Mouse (Mus musculus) spleen, adult 2 months (tissue): ENCODE data around the gene Klc1. TPM values are rescaled to one million over a fixed set of nuclear protein-coding genes. Genes with fewer than 3 reads are reported as not detected.
A peak's percentile ranks its signal among the peaks of the same experiment; 100 is the strongest.

ENCODE experiments used
- DNase-seq, 2 experiments: peaks; one replicate each; pipeline versions ENCODE4 v3.0.0 to v3.0.0-alpha.2; 2012 to 2021; ENCODE audit warnings: low spot score in 2 of 2, low read depth in 1 of 2
- H3K27ac ChIP-seq: fragments of 200-500 bp; 2 replicates; pipeline ENCODE4 v1.5.1; 2012; ENCODE audit warnings: low read length, inconsistent platforms; ENCODE audit not compliant: insufficient read depth
- H3K27me3 ChIP-seq: fragments of 200-500 bp; 2 replicates; pipeline ENCODE4 v1.6.1; 2012; ENCODE audit warnings: mild to moderate bottlenecking, moderate library complexity, low read length, inconsistent platforms; ENCODE audit not compliant: control insufficient read depth, insufficient read depth
- H3K36me3 ChIP-seq: fragments of 200-500 bp; 2 replicates; pipeline ENCODE4 v1.6.1; 2012; ENCODE audit warnings: mild to moderate bottlenecking, low read length, inconsistent platforms; ENCODE audit not compliant: control insufficient read depth, insufficient read depth
- H3K4me1 ChIP-seq: fragments of 200-500 bp; 2 replicates; pipeline ENCODE4 v1.6.1; 2011; ENCODE audit warnings: inconsistent platforms; ENCODE audit not compliant: control insufficient read depth, insufficient read depth, insufficient read length
- H3K4me3 ChIP-seq: fragments of 200-500 bp; 2 replicates; pipeline ENCODE4 v1.5.1; 2011; ENCODE audit warnings: mild to moderate bottlenecking, inconsistent platforms; ENCODE audit not compliant: insufficient read depth, insufficient read length; ENCODE audit errors: extremely low read depth
- CTCF ChIP-seq: fragments of 200-500 bp; IDR thresholded peaks from 2 replicates; pipeline ENCODE4 v1.5.1; 2011; ENCODE audit warnings: mild to moderate bottlenecking, inconsistent platforms; ENCODE audit not compliant: insufficient read depth, insufficient read length, insufficient replicate concordance; ENCODE audit errors: extremely low read depth
- POLR2A ChIP-seq: fragments of 200-500 bp; IDR thresholded peaks from 2 replicates; pipeline ENCODE4 v1.6.1; 2011; ENCODE audit warnings: low read depth, low read length, inconsistent platforms
- WGBS: fragments of 180-500 bp; shearing (Covaris S2); methylation state at CpG from one replicate; pipeline ENCODE4 v1.1.7; 2018; 5-methylcytosine and 5-hydroxymethylcytosine counted together
- polyA plus RNA-seq: library from polyadenylated mRNA; depleted of rRNA; stranded (reverse); fragments of >200 nt; gene quantifications from 2 replicates; pipeline ENCODE4 v1.2.3, GENCODE M21; 2012

The Klc1 gene
- polyA plus RNA-seq, 1 experiment = 43.5 TPM

GRCm38 (mm10) chr12:111809762-111810161 lies 51.1 kb downstream of the Klc1 start:
- Histone ChIP-seq H3K4me3 (no peak overlapping the region), H3K4me1 (peaks cover 7% of the 10 kb centered on the region; the same call in 1 of the 2 replicates), H3K27me3 (no peaks in the 10 kb centered on the region; the same call in 1 of the 2 replicates), H3K27ac (no peak overlapping the region), H3K36me3 (peaks cover 3% of the 10 kb centered on the region)
- TF ChIP-seq POLR2A = no peak
- TF ChIP-seq CTCF = no peak
- 7% methylated on average over 9 of the region's 9 CpGs for WGBS
- peak in 1 of 2 experiments; percentile 30 for DNase-seq

- H3K4me3 ChIP-seq = no peak overlapping the region
- H3K4me1 ChIP-seq = peaks cover 10% of the 10 kb centered on the region; the same call in 1 of the 2 replicates
- TF ChIP-seq POLR2A (no peak), CTCF (no peak)
- no peak overlapping the region for H3K27ac ChIP-seq
- H3K27me3 ChIP-seq = no peaks in the 10 kb centered on the region
- H3K36me3 ChIP-seq = peaks cover 2% of the 10 kb centered on the region
- no peak for DNase-seq
- WGBS = 90% methylated on average over 13 of the region's 13 CpGs
These were observed 53.4 kb downstream of the Klc1 start for GRCm38 (mm10) chr12:111812075-111812474.

- Histone ChIP-seq H3K27ac (no peak overlapping the region), H3K4me1 (peaks cover 10% of the 10 kb centered on the region; the same call in 1 of the 2 replicates), H3K27me3 (no peaks in the 10 kb centered on the region), H3K36me3 (peaks cover 2% of the 10 kb centered on the region), H3K4me3 (no peak overlapping the region)
- 78% methylated on average over 12 of the region's 12 CpGs for WGBS
- TF ChIP-seq POLR2A = no peak
- TF ChIP-seq CTCF = no peak
- no peak for DNase-seq
These were observed 54.0 kb downstream of the Klc1 start for GRCm38 (mm10) chr12:111812611-111813010.

GRCm38 (mm10) chr12:111813111-111813765 lies 54.6 kb downstream of the Klc1 start:
- Histone ChIP-seq H3K27me3 (no peaks in the 10 kb centered on the region), H3K4me1 (peaks cover 10% of the 10 kb centered on the region; the same call in 1 of the 2 replicates), H3K27ac (no peak overlapping the region), H3K36me3 (no peaks in the 10 kb centered on the region), H3K4me3 (peak overlapping the region; percentile 76)
- WGBS = 6% methylated on average over 27 of the region's 27 CpGs
- TF ChIP-seq CTCF = no peak
- TF ChIP-seq POLR2A = no peak
- DNase-seq = no peak

- peak within 1 kb of the TSS; percentile 92 for H3K4me3 ChIP-seq
- WGBS = under 1% methylated on average over 87 of the region's 87 CpGs
- H3K36me3 ChIP-seq = no peaks in the 10 kb centered on the region
- peaks cover 10% of the 10 kb centered on the region; the same call in 1 of the 2 replicates for H3K4me1 ChIP-seq
- no peaks in the 10 kb centered on the region for H3K27me3 ChIP-seq
- TF ChIP-seq CTCF (no peak), POLR2A (peak; percentile 41)
- peak; percentile 97 to 98 for DNase-seq
- peak within 1 kb of the TSS; percentile 66 for H3K27ac ChIP-seq
These were observed 55.3 kb downstream of the Klc1 start, which contains the start of the genes Xrcc3 and Zfyve21 for GRCm38 (mm10) chr12:111813766-111814617. Xrcc3 (minus strand) TSS chr12:111813873. Zfyve21 (plus strand) TSS chr12:111814170.

GRCm38 (mm10) chr12:111814769-111815762 lies 56.4 kb downstream of the Klc1 start:
- no peak overlapping the region for H3K27ac ChIP-seq
- DNase-seq = no peak
- H3K36me3 ChIP-seq = no peaks in the 10 kb centered on the region
- WGBS = 40% methylated on average over 19 of the region's 19 CpGs
- H3K4me1 ChIP-seq = peaks cover 5% of the 10 kb centered on the region; the same call in 1 of the 2 replicates
- H3K4me3 ChIP-seq = peak overlapping the region; percentile 92
- TF ChIP-seq POLR2A = no peak
- TF ChIP-seq CTCF = no peak
- no peaks in the 10 kb centered on the region for H3K27me3 ChIP-seq
